Mouse (Mus musculus): ENCODE measurements around the gene Patl2.
"Not testable (repeated sequence)": the region's sequence is repeated elsewhere in the genome, so short reads cannot be mapped to it uniquely, and the experiment has no call there.

Gene Patl2

GRCm38 (mm10) chr2:122186106-122186505 is at the start of gene Patl2, which contains the start of gene Terb2:
Gene Patl2 (minus strand): TSS chr2:122186189.
Gene Terb2 (plus strand): TSS chr2:122186272.
- no peak for DNase-seq

- no peak for DNase-seq
Observed at GRCm38 (mm10) chr2:122235425-122235824, 49.4 kb upstream of the Patl2 start.

GRCm38 (mm10) chr2:122234611-122235288 is 48.8 kb upstream of the Patl2 start, which contains the start of gene Sord:
Gene Sord (plus strand): TSS chr2:122234749.
- peak; percentile 76 for DNase-seq

GRCm38 (mm10) chr2:122233759-122234557 is 48.0 kb upstream of the Patl2 start:
- DNase-seq = peak; percentile 28

- no peak for DNase-seq
Observed at GRCm38 (mm10) chr2:122233341-122233740, 47.4 kb upstream of the Patl2 start.

- DNase-seq = no peak
Observed at GRCm38 (mm10) chr2:122231616-122232015, 45.6 kb upstream of the Patl2 start.

GRCm38 (mm10) chr2:122230395-122230794 is 44.4 kb upstream of the Patl2 start:
- DNase-seq = no peak

GRCm38 (mm10) chr2:122223654-122224053 is 37.7 kb upstream of the Patl2 start:
- DNase-seq = no peak

GRCm38 (mm10) chr2:122222272-122222671 is 36.3 kb upstream of the Patl2 start:
- DNase-seq = no peak

- no peak for DNase-seq
Observed at GRCm38 (mm10) chr2:122221798-122222197, 35.8 kb upstream of the Patl2 start.

GRCm38 (mm10) chr2:122221378-122221777 is 35.4 kb upstream of the Patl2 start:
- DNase-seq = no peak

GRCm38 (mm10) chr2:122218234-122218633 is 32.2 kb upstream of the Patl2 start:
- DNase-seq = no peak

GRCm38 (mm10) chr2:122217075-122217474 is 31.1 kb upstream of the Patl2 start:
- not testable (repeated sequence) for DNase-seq

- DNase-seq = no peak
Observed at GRCm38 (mm10) chr2:122210534-122211228, 24.7 kb upstream of the Patl2 start.

- no peak for DNase-seq
Observed at GRCm38 (mm10) chr2:122206440-122207107, 20.6 kb upstream of the Patl2 start.

- no peak for DNase-seq
Observed at GRCm38 (mm10) chr2:122201501-122201900, 15.5 kb upstream of the Patl2 start.

GRCm38 (mm10) chr2:122194509-122194929 is 8.5 kb upstream of the Patl2 start:
- DNase-seq = peak; percentile 6

- DNase-seq = no peak
Observed at GRCm38 (mm10) chr2:122191849-122192248, 5.9 kb upstream of the Patl2 start.

GRCm38 (mm10) chr2:122186751-122187150 is 762 bp upstream of the Patl2 start:
- no peak for DNase-seq

GRCm38 (mm10) chr2:122185086-122185485 is 903 bp downstream of the Patl2 start:
- no peak for DNase-seq

- no peak for DNase-seq
Observed at GRCm38 (mm10) chr2:122180051-122180822, 5.8 kb downstream of the Patl2 start.

- no peak for DNase-seq
Observed at GRCm38 (mm10) chr2:122172188-122172587, 13.8 kb downstream of the Patl2 start.
